Mouse (Mus musculus): Measurements from ENCODE around the gene Ncoa6. TPM values are rescaled to one million over a fixed set of nuclear protein-coding genes. Genes with fewer than 3 reads are reported as not detected.

Gene Ncoa6
- 27.1 and 28.4 TPM in 2 replicates for polyA plus RNA-seq (2014; fragmentation: Nextera tagmentation; extraction: Ambion mirVana)

- TF ChIP-seq CTCF (IDR thresholded peaks at IDR 0.05; ENCODE audit: low read depth) = no peak
- WGBS = under 1% methylated on average over 44 of the region's 72 CpGs
- Histone ChIP-seq H3K27ac (ENCODE audit: low read depth) (peak within 1 kb of the TSS; percentile 88), H3K4me1 (ENCODE audit: insufficient read depth) (peaks cover 4% of the 10 kb centered on the region; the same call in 1 of the 2 replicates), H3K4me2 (peak within 1 kb of the TSS; percentile 82), H3K27me3 (ENCODE audit: insufficient read depth, low read length) (no peaks in the 10 kb centered on the region; the same call in 1 of the 2 replicates), H3K36me3 (ENCODE audit: insufficient read depth) (no peaks in the 10 kb centered on the region), H3K9ac (peak within 1 kb of the TSS; percentile 97), H3K4me3 (ENCODE audit: low read depth, low read length) (peak within 1 kb of the TSS; percentile 84), H3K9me3 (ENCODE audit: low read depth, low read length) (no peaks in the 10 kb centered on the region)
- ATAC-seq (ENCODE audit: insufficient read depth) = peak; percentile 86
- peak; percentile 89 for DNase-seq
Measured at GRCm38 (mm10) chr2:155473570-155474088, at the start of gene Ncoa6. TSS of gene Ncoa6 (minus strand) at chr2:155473894.

DNA sequence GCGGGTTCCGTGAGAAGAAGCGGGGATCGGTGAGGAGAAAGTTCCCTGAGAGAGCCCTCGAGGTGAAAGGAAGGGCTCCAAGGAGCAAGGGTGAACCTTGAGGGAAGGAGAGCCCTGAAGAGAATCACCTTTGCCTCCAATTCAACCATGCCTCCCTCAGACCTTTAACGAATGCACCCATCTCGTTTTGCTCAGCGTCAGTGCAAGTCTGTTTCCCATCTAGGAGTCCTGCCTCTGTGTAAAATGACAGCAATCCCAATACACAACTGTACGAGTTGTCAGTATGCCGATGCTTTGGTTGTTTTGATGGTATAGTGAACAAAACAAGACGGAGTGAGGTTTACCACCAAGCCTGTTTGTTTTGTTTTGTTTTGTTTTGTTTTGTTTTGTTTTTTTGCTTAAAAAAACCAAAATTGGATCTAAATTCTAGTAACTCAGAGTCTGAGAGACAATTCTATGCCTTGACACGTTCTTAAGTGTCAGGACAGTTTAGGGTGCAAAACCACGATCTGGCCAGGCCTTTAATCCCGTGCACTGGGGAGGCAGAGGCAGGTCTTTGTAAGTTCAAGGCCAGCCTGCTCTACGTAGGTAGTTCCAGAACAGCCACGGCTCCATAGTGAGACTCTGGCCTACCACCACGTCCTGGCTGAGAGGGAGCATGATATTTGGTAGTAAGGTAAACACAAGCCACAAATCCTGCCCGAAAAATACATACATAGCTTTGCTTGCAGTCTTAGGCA, 45.0 kb upstream of the Ncoa6 start:
- H3K4me1 ChIP-seq (ENCODE audit: insufficient read depth) = 0 out of 2 replicates have a peak, but pooled peaks cover 5% of the 10 kb centered on the region
- no peak overlapping the region for H3K27ac ChIP-seq (ENCODE audit: low read depth)
- peak overlapping the region; percentile 84 for H3K4me2 ChIP-seq
- H3K27me3 ChIP-seq (ENCODE audit: insufficient read depth, low read length) = peaks cover 5% of the 10 kb centered on the region; the same call in 1 of the 2 replicates
- no peak for TF ChIP-seq CTCF (IDR thresholded peaks at IDR 0.05; ENCODE audit: low read depth)
- no peak for ATAC-seq (ENCODE audit: insufficient read depth)
- 25% methylated on average over 18 of the region's 18 CpGs for WGBS
- no peaks in the 10 kb centered on the region for H3K9me3 ChIP-seq (ENCODE audit: low read depth, low read length)
- DNase-seq = peak; percentile 12
- peak overlapping the region; percentile 70 for H3K4me3 ChIP-seq (ENCODE audit: low read depth, low read length)
- no peaks in the 10 kb centered on the region for H3K36me3 ChIP-seq (ENCODE audit: insufficient read depth)
- peak overlapping the region; percentile 63 for H3K9ac ChIP-seq

DNA sequence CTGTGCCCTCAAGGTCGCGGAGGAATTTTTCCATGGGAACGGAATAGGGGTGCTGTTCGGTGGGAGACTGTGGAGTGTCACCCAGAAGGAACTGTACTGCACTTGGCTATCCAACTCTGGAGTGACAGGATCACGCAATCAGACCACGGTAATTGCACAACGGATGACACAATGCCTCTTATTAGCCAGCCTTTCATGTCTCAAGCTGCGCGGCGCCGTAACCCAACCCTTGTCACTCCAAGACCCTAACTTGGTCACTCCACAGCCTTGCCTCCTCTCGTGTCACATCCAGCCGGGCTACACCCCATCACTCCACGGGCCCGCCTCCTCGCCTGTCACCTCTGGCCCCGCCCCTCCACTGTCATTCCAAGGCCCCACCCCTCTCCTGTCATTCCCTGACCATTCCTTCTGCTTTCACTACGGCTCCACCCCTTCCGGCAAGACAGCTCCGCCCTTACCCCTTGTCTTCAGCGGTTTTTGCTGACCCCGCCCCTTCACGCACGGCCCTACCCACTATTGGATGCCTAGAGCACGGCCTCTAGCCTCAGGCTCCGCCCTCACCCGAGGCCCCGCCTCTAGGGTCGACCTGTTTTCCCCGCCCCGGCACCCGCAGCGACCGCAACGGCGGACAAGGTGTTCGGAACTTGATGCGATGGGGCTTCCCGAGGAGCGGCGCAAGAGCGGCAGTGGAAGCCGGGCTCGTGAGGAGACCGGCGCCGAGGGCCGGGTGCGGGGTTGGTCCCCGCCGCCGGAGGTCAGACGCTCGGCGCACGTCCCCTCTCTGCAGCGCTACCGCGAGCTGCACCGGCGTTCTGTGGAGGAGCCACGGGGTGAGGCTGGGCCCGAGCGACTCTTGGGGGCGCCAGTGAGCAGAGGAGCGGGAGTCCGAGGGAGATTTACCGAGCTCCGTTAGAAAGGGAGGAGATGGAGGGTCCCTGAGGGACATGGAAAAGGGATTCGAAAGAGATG, 44.0 kb upstream of the Ncoa6 start, which contains the start of the genes Acss2 and Ggt7:
Gene Acss2, plus strand, starts transcription at position 494 of the 969 bp plus-strand sequence.
Gene Ggt7, minus strand, starts transcription at position 783 of the 969 bp plus-strand sequence.
- peak; percentile 77 for TF ChIP-seq CTCF (IDR thresholded peaks at IDR 0.05; ENCODE audit: low read depth)
- WGBS = 3% methylated on average over 70 of the region's 70 CpGs
- peak; percentile 98 for ATAC-seq (ENCODE audit: insufficient read depth)

GRCm38 (mm10) chr2:155515941-155516340, 42.2 kb upstream of the Ncoa6 start:
- TF ChIP-seq CTCF (IDR thresholded peaks at IDR 0.05; ENCODE audit: low read depth) = peak; percentile 99
- peak; percentile 84 for DNase-seq
- Histone ChIP-seq H3K27ac (ENCODE audit: low read depth) (no peak overlapping the region), H3K9me3 (ENCODE audit: low read depth, low read length) (no peaks in the 10 kb centered on the region), H3K4me1 (ENCODE audit: insufficient read depth) (0 out of 2 replicates have a peak, but pooled peaks cover 5% of the 10 kb centered on the region), H3K9ac (no peak overlapping the region), H3K4me2 (no peak overlapping the region), H3K4me3 (ENCODE audit: low read depth, low read length) (no peak overlapping the region), H3K36me3 (ENCODE audit: insufficient read depth) (no peaks in the 10 kb centered on the region), H3K27me3 (ENCODE audit: insufficient read depth, low read length) (peaks cover 5% of the 10 kb centered on the region; the same call in 1 of the 2 replicates)
- 0% methylated on average over 1 of the region's 1 CpGs for WGBS
- no peak for ATAC-seq (ENCODE audit: insufficient read depth)

More for the DNA sequence above, 44.0 kb upstream of the Ncoa6 start, which contains the start of the genes Acss2 and Ggt7:
- Histone ChIP-seq H3K27me3 (ENCODE audit: insufficient read depth, low read length) (peaks cover 5% of the 10 kb centered on the region; the same call in 1 of the 2 replicates), H3K4me2 (peak within 1 kb of the TSS; percentile 84), H3K9ac (peak within 1 kb of the TSS; percentile 63), H3K4me3 (ENCODE audit: low read depth, low read length) (peak within 1 kb of the TSS; percentile 70), H3K4me1 (ENCODE audit: insufficient read depth) (0 out of 2 replicates have a peak, but pooled peaks cover 5% of the 10 kb centered on the region), H3K9me3 (ENCODE audit: low read depth, low read length) (no peaks in the 10 kb centered on the region), H3K27ac (ENCODE audit: low read depth) (no peak within 1 kb of the TSS), H3K36me3 (ENCODE audit: insufficient read depth) (no peaks in the 10 kb centered on the region)
- DNase-seq = peak; percentile 99

- H3K9ac ChIP-seq = peak overlapping the region; percentile 39; the same call in 1 of the 2 replicates
- no peaks in the 10 kb centered on the region for H3K9me3 ChIP-seq (ENCODE audit: low read depth, low read length)
- no peaks in the 10 kb centered on the region for H3K36me3 ChIP-seq (ENCODE audit: insufficient read depth)
- ATAC-seq (ENCODE audit: insufficient read depth) = no peak
- H3K27ac ChIP-seq (ENCODE audit: low read depth) = no peak overlapping the region
- WGBS = 1% methylated on average over 23 of the region's 23 CpGs
- H3K27me3 ChIP-seq (ENCODE audit: insufficient read depth, low read length) = peaks cover 5% of the 10 kb centered on the region; the same call in 1 of the 2 replicates
- peak; percentile 60 for DNase-seq
- peak overlapping the region; percentile 32 for H3K4me3 ChIP-seq (ENCODE audit: low read depth, low read length)
- peak overlapping the region; percentile 64 for H3K4me2 ChIP-seq
- peak; percentile 42; the same call in 1 of the 2 replicates for TF ChIP-seq CTCF (IDR thresholded peaks at IDR 0.05; ENCODE audit: low read depth)
- 0 out of 2 replicates have a peak, but pooled peaks cover 5% of the 10 kb centered on the region for H3K4me1 ChIP-seq (ENCODE audit: insufficient read depth)
Measured at GRCm38 (mm10) chr2:155514666-155515065, 41.0 kb upstream of the Ncoa6 start.

DNA sequence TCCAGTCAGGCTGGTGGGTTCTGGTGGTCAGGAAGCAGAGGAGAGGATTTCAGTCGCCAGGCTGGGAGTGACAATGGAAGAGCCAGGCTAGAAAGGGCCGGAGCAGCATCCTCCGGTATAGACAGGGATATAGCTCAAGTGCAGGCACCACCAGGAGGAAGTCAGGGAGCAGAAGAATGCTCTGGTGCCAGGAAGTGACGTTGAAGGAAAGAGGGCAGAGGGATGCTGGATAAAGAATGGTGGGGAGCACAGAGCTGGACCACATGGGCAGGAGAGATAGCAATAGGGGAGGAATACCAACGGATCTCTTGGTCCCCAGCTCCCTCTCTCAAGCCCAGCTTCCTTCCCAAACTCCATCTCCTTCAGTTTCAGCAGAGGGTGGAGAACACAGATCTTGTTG, 39.8 kb upstream of the Ncoa6 start:
- Histone ChIP-seq H3K27me3 (ENCODE audit: insufficient read depth, low read length) (peaks cover 5% of the 10 kb centered on the region; the same call in 1 of the 2 replicates), H3K9me3 (ENCODE audit: low read depth, low read length) (no peaks in the 10 kb centered on the region), H3K36me3 (ENCODE audit: insufficient read depth) (no peaks in the 10 kb centered on the region), H3K9ac (no peak overlapping the region), H3K4me2 (0 out of 2 replicates have a peak overlapping the region, but pooled peaks have one; percentile 64), H3K4me3 (ENCODE audit: low read depth, low read length) (no peak overlapping the region), H3K27ac (ENCODE audit: low read depth) (no peak overlapping the region), H3K4me1 (ENCODE audit: insufficient read depth) (0 out of 2 replicates have a peak, but pooled peaks cover 2% of the 10 kb centered on the region)
- TF ChIP-seq CTCF (IDR thresholded peaks at IDR 0.05; ENCODE audit: low read depth) = no peak
- WGBS = 60% methylated on average over 5 of the region's 5 CpGs
- DNase-seq (no peak), ATAC-seq (ENCODE audit: insufficient read depth) (no peak)
